Mouse (Mus musculus) thymus, adult 2 months (tissue): ENCODE measurements around the gene Scn4b. TPM values are rescaled to one million over a fixed set of nuclear protein-coding genes. Genes with fewer than 3 reads are reported as not detected.

Experiments
- DNase-seq: peaks from one replicate; pipeline ENCODE4 v3.0.0; 2021
- H3K27ac ChIP-seq: fragments of 200-500 bp; 2 replicates; pipeline ENCODE4 v1.5.1; 2012; ENCODE audit warnings: low read length, control low read depth; ENCODE audit not compliant: control insufficient read depth, insufficient read depth
- H3K27me3 ChIP-seq: fragments of 200-500 bp; 2 replicates; pipeline ENCODE4 v1.6.1; 2012; ENCODE audit warnings: mild to moderate bottlenecking, low read length, moderate library complexity, mixed read lengths; ENCODE audit not compliant: control insufficient read depth, insufficient read depth
- H3K36me3 ChIP-seq: fragments of 200-500 bp; 2 replicates; pipeline ENCODE4 v1.6.1; 2012; ENCODE audit warnings: mild to moderate bottlenecking, low read length, moderate library complexity; ENCODE audit not compliant: control insufficient read depth, insufficient read depth
- H3K4me1 ChIP-seq: fragments of 200-500 bp; replicated peaks from 2 replicates; pipeline ENCODE4 v1.6.1; 2012; ENCODE audit warnings: low read length; ENCODE audit not compliant: control insufficient read depth, insufficient read depth
- H3K4me3 ChIP-seq: fragments of 200-500 bp; 2 replicates; pipeline ENCODE4 v1.5.1; 2012; ENCODE audit warnings: mild to moderate bottlenecking, low read length, control low read depth, moderate library complexity; ENCODE audit not compliant: control insufficient read depth, insufficient read depth
- CTCF ChIP-seq: fragments of 200-500 bp; IDR thresholded peaks from 2 replicates; pipeline ENCODE4 v1.5.1; 2012; ENCODE audit warnings: mild to moderate bottlenecking, control low read depth, low read length, moderate library complexity, borderline replicate concordance; ENCODE audit not compliant: control insufficient read depth, poor library complexity, insufficient read depth; ENCODE audit errors: extremely low read depth
- POLR2A ChIP-seq: fragments of 200-500 bp; IDR thresholded peaks from 2 replicates; pipeline ENCODE4 v1.6.1; 2012; ENCODE audit warnings: mild to moderate bottlenecking, low read length, control low read depth, moderate library complexity; ENCODE audit not compliant: control insufficient read depth, poor library complexity, insufficient read depth; ENCODE audit errors: extremely low read depth
- WGBS: fragments of 180-500 bp; shearing (Covaris S2); methylation state at CpG from one replicate; pipeline ENCODE4 v1.1.7; 2018; 5-methylcytosine and 5-hydroxymethylcytosine counted together
- polyA plus RNA-seq: library from polyadenylated mRNA; depleted of rRNA; stranded (reverse); fragments of >200 nt; gene quantifications from 2 replicates; pipeline ENCODE4 v1.2.3, GENCODE M21; 2012

Gene Scn4b
- polyA plus RNA-seq, 1 experiment, result 26.2 TPM

- H3K4me1 ChIP-seq, result peaks cover 58% of the 10 kb centered on the region
- no peaks in the 10 kb centered on the region for H3K27me3 ChIP-seq
- no peaks in the 10 kb centered on the region for H3K36me3 ChIP-seq
- TF ChIP-seq POLR2A, result no peak
- TF ChIP-seq CTCF, result no peak
- H3K27ac ChIP-seq, result no peak overlapping the region
- no peak for DNase-seq
- 94% methylated on average over 14 of the region's 14 CpGs for WGBS
- H3K4me3 ChIP-seq, result no peak overlapping the region
Measured at GRCm38 (mm10) chr9:45125211-45125610, 13.0 kb upstream of the Scn4b start.

GRCm38 (mm10) chr9:45126941-45127340, 11.3 kb upstream of the Scn4b start:
- Histone ChIP-seq H3K36me3 (no peaks in the 10 kb centered on the region), H3K27ac (peak overlapping the region; percentile 71), H3K4me3 (no peak overlapping the region), H3K4me1 (peaks cover 44% of the 10 kb centered on the region), H3K27me3 (no peaks in the 10 kb centered on the region)
- DNase-seq, result peak; percentile 51
- TF ChIP-seq CTCF, result no peak
- no peak for TF ChIP-seq POLR2A
- 6% methylated on average over 7 of the region's 7 CpGs for WGBS

- Histone ChIP-seq H3K4me3 (no peak overlapping the region), H3K27ac (no peak overlapping the region), H3K4me1 (peaks cover 34% of the 10 kb centered on the region), H3K27me3 (no peaks in the 10 kb centered on the region), H3K36me3 (no peaks in the 10 kb centered on the region)
- 93% methylated on average over 3 of the region's 3 CpGs for WGBS
- no peak for DNase-seq
- TF ChIP-seq POLR2A (no peak), CTCF (no peak)
Measured at GRCm38 (mm10) chr9:45130119-45130518, 8.1 kb upstream of the Scn4b start.

GRCm38 (mm10) chr9:45133484-45134310, 4.5 kb upstream of the Scn4b start:
- Histone ChIP-seq H3K27ac (no peak overlapping the region), H3K4me3 (no peak overlapping the region), H3K27me3 (no peaks in the 10 kb centered on the region), H3K4me1 (peaks cover 22% of the 10 kb centered on the region), H3K36me3 (no peaks in the 10 kb centered on the region)
- WGBS, result 32% methylated on average over 5 of the region's 5 CpGs
- peak; percentile 80 for DNase-seq
- TF ChIP-seq CTCF, result peak; percentile 79
- no peak for TF ChIP-seq POLR2A

- Histone ChIP-seq H3K27me3 (no peaks in the 10 kb centered on the region), H3K27ac (no peak overlapping the region), H3K4me1 (peaks cover 25% of the 10 kb centered on the region), H3K36me3 (no peaks in the 10 kb centered on the region), H3K4me3 (no peak overlapping the region)
- no peak for DNase-seq
- 77% methylated on average over 7 of the region's 7 CpGs for WGBS
- TF ChIP-seq CTCF (no peak), POLR2A (no peak)
Measured at GRCm38 (mm10) chr9:45136442-45137169, 1.6 kb upstream of the Scn4b start.

GRCm38 (mm10) chr9:45139082-45139481, 887 bp downstream of the Scn4b start:
- Histone ChIP-seq H3K27ac (peak overlapping the region; percentile 9; the same call in 1 of the 2 replicates), H3K36me3 (no peaks in the 10 kb centered on the region), H3K27me3 (no peaks in the 10 kb centered on the region), H3K4me1 (peaks cover 31% of the 10 kb centered on the region), H3K4me3 (peak overlapping the region; percentile 59)
- 33% methylated on average over 7 of the region's 7 CpGs for WGBS
- DNase-seq, result no peak
- no peak for TF ChIP-seq POLR2A
- no peak for TF ChIP-seq CTCF

- 93% methylated on average over 7 of the region's 7 CpGs for WGBS
- H3K36me3 ChIP-seq, result no peaks in the 10 kb centered on the region
- H3K27me3 ChIP-seq, result no peaks in the 10 kb centered on the region
- no peak overlapping the region for H3K4me3 ChIP-seq
- no peak for TF ChIP-seq CTCF
- TF ChIP-seq POLR2A, result no peak
- H3K27ac ChIP-seq, result no peak overlapping the region
- peaks cover 37% of the 10 kb centered on the region for H3K4me1 ChIP-seq
- DNase-seq, result no peak
Measured at GRCm38 (mm10) chr9:45140945-45141344, 2.8 kb downstream of the Scn4b start.
